Mouse (Mus musculus) brain, embryonic 14.5 days (tissue): Measurements from ENCODE around the gene Smim22. TPM values are rescaled to one million over a fixed set of nuclear protein-coding genes. Genes with fewer than 3 reads are reported as not detected.

Source experiments
- DNase-seq: peaks from one replicate; pipeline ENCODE4 v3.0.0-alpha.2; 2011; ENCODE audit warnings: low read depth
- CTCF ChIP-seq: fragments of 200-500 bp; IDR thresholded peaks from 2 replicates; pipeline ENCODE4 v1.5.1; 2012; ENCODE audit warnings: inconsistent platforms, mild to moderate bottlenecking, moderate library complexity, borderline replicate concordance; ENCODE audit not compliant: insufficient read depth, insufficient read length; ENCODE audit errors: extremely low read depth
- POLR2A ChIP-seq: fragments of 200-500 bp; IDR thresholded peaks from 2 replicates; pipeline ENCODE4 v1.6.1; 2012; ENCODE audit warnings: mild to moderate bottlenecking, inconsistent platforms, borderline replicate concordance; ENCODE audit not compliant: poor library complexity, insufficient read depth, insufficient read length, severe bottlenecking; ENCODE audit errors: extremely low read depth
- polyA plus RNA-seq: library from polyadenylated mRNA; depleted of rRNA; stranded (reverse); fragments of >200 nt; gene quantifications from 2 replicates; pipeline ENCODE4 v1.2.3, GENCODE M21; 2012; rRNA removed

Gene Smim22
- polyA plus RNA-seq: 1.6 and 3.4 TPM in 2 replicates

GRCm38 (mm10) chr16:5007067-5007466 lies at the start of gene Smim22:
Gene Smim22, plus strand, starts transcription at chr16:5007288.
- TF ChIP-seq CTCF (no peak), POLR2A (no peak)
- no peak for DNase-seq

GRCm38 (mm10) chr16:4957446-4957845 lies 49.6 kb upstream of the Smim22 start:
- TF ChIP-seq CTCF (no peak), POLR2A (no peak)

GRCm38 (mm10) chr16:4960260-4960659 lies 46.8 kb upstream of the Smim22 start:
- TF ChIP-seq POLR2A (no peak), CTCF (no peak)
- DNase-seq: no peak

More at GRCm38 (mm10) chr16:4957446-4957845, 49.6 kb upstream of the Smim22 start:
- DNase-seq: no peak

- TF ChIP-seq POLR2A: no peak
- no peak for TF ChIP-seq CTCF
- DNase-seq: no peak
Observed at GRCm38 (mm10) chr16:4963346-4963745, 43.7 kb upstream of the Smim22 start.

GRCm38 (mm10) chr16:4963797-4964709 lies 43.0 kb upstream of the Smim22 start, which contains the start of gene Anks3:
Gene Anks3, minus strand, starts transcription at chr16:4964205.
- TF ChIP-seq POLR2A (peak; percentile 71), CTCF (no peak)
- peak; percentile 99 for DNase-seq

GRCm38 (mm10) chr16:4964731-4965391 lies 42.2 kb upstream of the Smim22 start:
- DNase-seq: peak; percentile 5
- TF ChIP-seq POLR2A: no peak
- no peak for TF ChIP-seq CTCF

GRCm38 (mm10) chr16:4965392-4966129 lies 41.5 kb upstream of the Smim22 start:
- TF ChIP-seq CTCF (no peak), POLR2A (no peak)
- DNase-seq: no peak

- TF ChIP-seq POLR2A: no peak
- TF ChIP-seq CTCF: no peak
Observed at GRCm38 (mm10) chr16:4968426-4968825, 38.7 kb upstream of the Smim22 start.

GRCm38 (mm10) chr16:4969055-4969843 lies 37.8 kb upstream of the Smim22 start:
- no peak for DNase-seq
- no peak for TF ChIP-seq POLR2A
- TF ChIP-seq CTCF: no peak

More at GRCm38 (mm10) chr16:4968426-4968825, 38.7 kb upstream of the Smim22 start:
- no peak for DNase-seq

- no peak for DNase-seq
- TF ChIP-seq POLR2A (no peak), CTCF (no peak)
Observed at GRCm38 (mm10) chr16:4971626-4972025, 35.5 kb upstream of the Smim22 start.

GRCm38 (mm10) chr16:4974521-4974920 lies 32.6 kb upstream of the Smim22 start:
- peak; percentile 11 for DNase-seq
- TF ChIP-seq POLR2A (no peak), CTCF (no peak)
